In the genomic region with DNA sequence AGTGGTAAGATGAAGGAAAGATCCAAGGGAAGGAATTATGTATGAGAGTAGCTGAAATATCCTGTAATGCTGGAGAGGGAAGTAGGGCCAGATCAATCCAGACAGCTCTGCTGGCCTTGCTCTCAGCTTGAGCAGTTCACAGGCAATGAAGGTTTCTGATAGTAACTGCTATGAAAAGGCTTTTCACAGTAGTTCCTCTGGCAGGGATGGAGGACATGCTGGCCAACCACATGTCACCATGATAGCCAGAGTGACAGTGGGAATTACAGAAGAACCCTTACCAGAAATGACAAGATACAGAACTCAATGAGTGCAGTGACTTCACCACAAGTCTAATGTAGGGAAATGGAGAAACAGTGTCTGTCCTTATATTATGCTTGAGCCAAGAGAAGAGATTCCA, we compare ENCODE assay signal across 33 mouse cellular contexts.
"Had no signal": no experiment of that assay in that cellular context is flagged by ENCODE, and none has a peak within 500 bp of the region (broad histone marks: within the 10 kb centered on the region; RNA-seq: fewer than 3 reads in every experiment).

No protein-coding gene starts in this region.

- H3K4me1 ChIP-seq: hindbrain, embryonic 10.5 days; hindbrain, embryonic 12.5 days; hindbrain, embryonic 13.5 days; hindbrain, embryonic 15.5 days; intestine, embryonic 15.5 days; kidney, embryonic 15.5 days had no signal

- H3K9me3 ChIP-seq: heart, embryonic 12.5 days; heart, embryonic 15.5 days; hindbrain, embryonic 10.5 days; hindbrain, embryonic 12.5 days; hindbrain, embryonic 13.5 days; hindbrain, embryonic 15.5 days; intestine, embryonic 15.5 days; kidney, embryonic 15.5 days had no signal

- H3K4me3 ChIP-seq: heart, embryonic 12.5 days; heart, embryonic 15.5 days; hindbrain, embryonic 10.5 days; hindbrain, embryonic 12.5 days; hindbrain, embryonic 13.5 days; hindbrain, embryonic 15.5 days; intestine, embryonic 15.5 days; kidney, embryonic 15.5 days; layer of hippocampus, adult 2 months; left cerebral cortex, adult 2 months had no signal

- H3K27me3 ChIP-seq: heart, embryonic 12.5 days; heart, embryonic 15.5 days; hindbrain, embryonic 12.5 days; hindbrain, embryonic 13.5 days; hindbrain, embryonic 15.5 days; intestine, embryonic 15.5 days; kidney, embryonic 15.5 days had no signal

- ATAC-seq: hindbrain, embryonic 16.5 days; hindbrain, postnatal 0 days; inflammation-experienced regulatory T-cells, adult 6 months; intestine, embryonic 15.5 days; intestine, embryonic 16.5 days; intestine, postnatal 0 days had no signal

- H3K4me2 ChIP-seq: heart, embryonic 12.5 days; heart, embryonic 15.5 days; hindbrain, embryonic 12.5 days; hindbrain, embryonic 13.5 days; hindbrain, embryonic 14.5 days; hindbrain, embryonic 15.5 days; intestine, embryonic 15.5 days; kidney, embryonic 15.5 days had no signal

- H3K27ac ChIP-seq: heart, embryonic 15.5 days; hindbrain, embryonic 10.5 days; hindbrain, embryonic 12.5 days; hindbrain, embryonic 13.5 days; hindbrain, embryonic 14.5 days; hindbrain, embryonic 15.5 days; hindbrain, postnatal 0 days; intestine, embryonic 15.5 days; kidney, embryonic 15.5 days; kidney, postnatal 0 days; layer of hippocampus, adult 2 months; left cerebral cortex, adult 2 months had no signal

- H3K36me3 ChIP-seq: heart, embryonic 12.5 days; heart, embryonic 15.5 days; hindbrain, embryonic 10.5 days; hindbrain, embryonic 12.5 days; hindbrain, embryonic 13.5 days; hindbrain, embryonic 15.5 days; intestine, embryonic 15.5 days; kidney, embryonic 15.5 days had no signal

- DNase-seq: heart, postnatal 10 days; heart, postnatal 14 days; heart, postnatal 36 days; heart, postnatal 4 days; kidney, adult 11 months; kidney, adult 18-20 months; kidney, adult 2 months; kidney, adult 8-10 months; kidney, adult 9 months; kidney, postnatal 10 days; kidney, postnatal 14 days; kidney, postnatal 25 days; kidney, postnatal 36 days; kidney, postnatal 4 days; layer of hippocampus, adult 9-11 months; layer of hippocampus, postnatal 36 days had no signal

- H3K9ac ChIP-seq: heart, embryonic 12.5 days; heart, embryonic 15.5 days; hindbrain, embryonic 12.5 days; hindbrain, embryonic 13.5 days; hindbrain, embryonic 14.5 days; hindbrain, embryonic 15.5 days; intestine, embryonic 15.5 days; kidney, embryonic 15.5 days had no signal
